Mouse (Mus musculus): ENCODE measurements around the gene Zpbp2.
"Not testable (repeated sequence)": the region's sequence is repeated elsewhere in the genome, so short reads cannot be mapped to it uniquely, and the experiment has no call there.

Gene Zpbp2

GRCm38 (mm10) chr11:98590548-98591445 lies 39.9 kb downstream of the Zpbp2 start:
- no peak for DNase-seq (ENCODE audit: low spot score)

GRCm38 (mm10) chr11:98595021-98595420 lies 44.1 kb downstream of the Zpbp2 start:
- no peak for DNase-seq (ENCODE audit: low spot score)

- DNase-seq (ENCODE audit: low spot score) = no peak
Measured at GRCm38 (mm10) chr11:98595473-98595872, 44.6 kb downstream of the Zpbp2 start.

GRCm38 (mm10) chr11:98595955-98596354 lies 45.1 kb downstream of the Zpbp2 start:
- DNase-seq (ENCODE audit: low spot score) = no peak

GRCm38 (mm10) chr11:98597363-98597762 lies 46.5 kb downstream of the Zpbp2 start:
- DNase-seq (ENCODE audit: low spot score) = peak; percentile 83

GRCm38 (mm10) chr11:98597991-98598390 lies 47.1 kb downstream of the Zpbp2 start, which contains the start of gene Lrrc3c:
Gene Lrrc3c, plus strand, starts transcription at chr11:98598291.
- DNase-seq (ENCODE audit: low spot score) = no peak

- no peak for DNase-seq (ENCODE audit: low spot score)
Measured at GRCm38 (mm10) chr11:98598851-98599290, 48.0 kb downstream of the Zpbp2 start.

- no peak for DNase-seq (ENCODE audit: low spot score)
Measured at GRCm38 (mm10) chr11:98599291-98599690, 48.4 kb downstream of the Zpbp2 start.

GRCm38 (mm10) chr11:98602090-98602690 lies 51.3 kb downstream of the Zpbp2 start:
- DNase-seq (ENCODE audit: low spot score) = peak; percentile 43

- DNase-seq (ENCODE audit: low spot score) = no peak
Measured at GRCm38 (mm10) chr11:98603953-98604352, 53.1 kb downstream of the Zpbp2 start.

- DNase-seq (ENCODE audit: low spot score) = not testable (repeated sequence)
Measured at GRCm38 (mm10) chr11:98604911-98605310, 54.0 kb downstream of the Zpbp2 start.

GRCm38 (mm10) chr11:98606763-98607162 lies 55.9 kb downstream of the Zpbp2 start:
- DNase-seq (ENCODE audit: low spot score) = peak; percentile 50
